Mouse (Mus musculus) liver, adult 2 months (tissue): ENCODE results near the gene Adam19.

ENCODE experiments used
- CTCF ChIP-seq: fragments of 200-500 bp; IDR thresholded peaks from 2 replicates; pipeline ENCODE4 v1.5.1; 2011; ENCODE audit warnings: low read depth, low read length, control low read depth
- POLR2A ChIP-seq: fragments of 200-500 bp; IDR thresholded peaks from 2 replicates; pipeline ENCODE4 v1.6.1; 2011; ENCODE audit warnings: low read length, control low read depth; ENCODE audit not compliant: insufficient read depth; ENCODE audit errors: extremely low read depth

DNA sequence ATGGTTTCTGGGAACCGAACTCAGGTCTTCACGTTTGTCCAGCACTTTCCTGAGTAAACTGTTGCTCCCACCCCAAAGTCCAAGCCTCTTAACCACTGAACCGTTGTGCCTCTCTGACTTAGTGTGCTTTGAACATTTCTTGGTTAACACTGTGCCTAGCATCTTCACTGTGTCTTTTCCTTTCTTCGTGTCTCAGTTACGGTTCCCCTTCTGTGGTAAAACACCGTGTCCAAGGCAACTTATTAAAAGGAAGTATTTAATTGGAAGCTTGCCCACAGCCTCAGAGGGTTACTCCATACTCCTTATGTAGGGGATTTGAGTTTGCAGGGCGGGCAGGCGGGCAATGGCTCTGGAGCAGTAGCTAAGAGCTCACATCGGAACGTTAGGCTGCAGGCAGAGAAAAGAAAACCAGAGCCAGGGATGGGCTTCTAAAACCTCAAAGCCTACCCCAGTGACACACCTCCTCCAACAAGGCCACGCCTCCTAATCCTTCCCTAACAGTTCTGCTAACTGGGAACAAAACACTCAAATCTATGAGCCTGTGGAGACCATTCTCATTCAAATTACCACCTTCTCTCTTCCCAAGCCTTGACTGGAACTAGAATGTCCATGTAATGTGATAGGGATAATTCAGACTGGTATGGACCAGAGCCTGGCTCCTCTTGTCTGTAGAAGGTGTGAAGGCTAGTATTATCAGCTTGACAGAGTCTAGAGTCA lies 20.8 kb downstream of the Adam19 start:
- TF ChIP-seq CTCF (no peak), POLR2A (no peak)
